ENCODE assay signal across 9 mouse cellular contexts in genomic region chr10:52234654-52234981, GRCm38 (mm10). TPM values are rescaled to one million over a fixed set of nuclear protein-coding genes. Genes with fewer than 3 reads are reported as not detected.
DNase-seq lines count a peak whose midpoint lies in the region; ATAC-seq and TF ChIP-seq lines count a peak whose summit lies in the region.
"Had no signal": no experiment of that assay in that cellular context is flagged by ENCODE, and none has a peak within 500 bp of the region (broad histone marks: within the 10 kb centered on the region; RNA-seq: fewer than 3 reads in every experiment).

No protein-coding gene starts in this region.

- H3K27me3 ChIP-seq in kidney, postnatal 0 days (ENCODE audit: insufficient read depth, low read length), result no peaks in the 10 kb centered on the region
- H3K27me3 ChIP-seq in embryonic facial prominence, embryonic 11.5 days (ENCODE audit: control insufficient read depth, insufficient read depth, low read length), result no peaks in the 10 kb centered on the region
- H3K27me3 ChIP-seq in hindbrain, postnatal 0 days (ENCODE audit: insufficient read depth, low read length), result no peaks in the 10 kb centered on the region
- no peaks in the 10 kb centered on the region for H3K27me3 ChIP-seq in midbrain, embryonic 16.5 days (ENCODE audit: control insufficient read depth, insufficient read depth, low read depth, low read length)

- H3K36me3 ChIP-seq in kidney, postnatal 0 days (ENCODE audit: insufficient read depth, low read length), result no peaks in the 10 kb centered on the region
- no peaks in the 10 kb centered on the region for H3K36me3 ChIP-seq in embryonic facial prominence, embryonic 11.5 days (replicated peaks; ENCODE audit: control insufficient read depth, insufficient read depth, low read depth, low read length)
- H3K36me3 ChIP-seq in hindbrain, postnatal 0 days (ENCODE audit: insufficient read depth, low read length), result no peaks in the 10 kb centered on the region
- H3K36me3 ChIP-seq in midbrain, embryonic 16.5 days (ENCODE audit: control insufficient read depth, insufficient read depth, low read length), result no peaks in the 10 kb centered on the region

- no peak overlapping the region for H3K27ac ChIP-seq in kidney, postnatal 0 days
- no peak overlapping the region for H3K27ac ChIP-seq in embryonic facial prominence, embryonic 11.5 days (replicated peaks; ENCODE audit: low read depth, low read length)
- no peak overlapping the region for H3K27ac ChIP-seq in hindbrain, postnatal 0 days
- H3K27ac ChIP-seq in midbrain, embryonic 16.5 days (ENCODE audit: low read length), result no peak overlapping the region

- H3K4me1 ChIP-seq in kidney, postnatal 0 days (replicated peaks; ENCODE audit: insufficient read depth, low read length), result peaks cover 18% of the 10 kb centered on the region; the same call in 1 of the 2 replicates
- H3K4me1 ChIP-seq in embryonic facial prominence, embryonic 11.5 days (ENCODE audit: control insufficient read depth, insufficient read depth, low read length), result no peaks in the 10 kb centered on the region
- H3K4me1 ChIP-seq in hindbrain, postnatal 0 days (ENCODE audit: insufficient read depth, low read length), result no peaks in the 10 kb centered on the region
- peaks cover 6% of the 10 kb centered on the region; the same call in 1 of the 2 replicates for H3K4me1 ChIP-seq in midbrain, embryonic 16.5 days (ENCODE audit: control insufficient read depth, insufficient read depth, low read length)

- ATAC-seq in kidney, postnatal 0 days (replicated peaks; ENCODE audit: low FRiP score, low read depth), result no peak
- no peak for ATAC-seq in embryonic facial prominence, embryonic 11.5 days (replicated peaks; ENCODE audit: insufficient number of reproducible peaks, low FRiP score, low TSS enrichment, low read depth)
- ATAC-seq in hindbrain, postnatal 0 days, result no peak
- no peak for ATAC-seq in midbrain, embryonic 16.5 days

- H3K4me2 ChIP-seq in kidney, postnatal 0 days (ENCODE audit: low read length), result peak overlapping the region; percentile 86
- H3K4me2 ChIP-seq in embryonic facial prominence, embryonic 11.5 days (ENCODE audit: low read depth, low read length), result peak overlapping the region; percentile 70
- peak overlapping the region; percentile 88 for H3K4me2 ChIP-seq in hindbrain, postnatal 0 days (ENCODE audit: low read depth, low read length)
- H3K4me2 ChIP-seq in midbrain, embryonic 16.5 days (ENCODE audit: low read length), result peak overlapping the region; percentile 82

- no peaks in the 10 kb centered on the region for H3K9me3 ChIP-seq in kidney, postnatal 0 days (replicated peaks; ENCODE audit: low read length)
- H3K9me3 ChIP-seq in embryonic facial prominence, embryonic 11.5 days (replicated peaks; ENCODE audit: control insufficient read depth, low read length), result no peaks in the 10 kb centered on the region
- H3K9me3 ChIP-seq in hindbrain, postnatal 0 days (ENCODE audit: low read length), result no peaks in the 10 kb centered on the region
- H3K9me3 ChIP-seq in midbrain, embryonic 16.5 days (replicated peaks; ENCODE audit: control insufficient read depth, low read length, poor library complexity, severe bottlenecking), result no peaks in the 10 kb centered on the region

- 11% methylated on average over 7 of the region's 7 CpGs for WGBS in kidney, postnatal 0 days
- 22% methylated on average over 7 of the region's 7 CpGs for WGBS in embryonic facial prominence, embryonic 11.5 days
- WGBS in hindbrain, postnatal 0 days, result 6% methylated on average over 7 of the region's 7 CpGs
- WGBS in midbrain, embryonic 16.5 days, result 12% methylated on average over 7 of the region's 7 CpGs

- no peak for DNase-seq in kidney, postnatal 0 days (ENCODE audit: low spot score)
- no peak for DNase-seq in kidney, adult 9 months
- no peak for DNase-seq in embryonic facial prominence, embryonic 11.5 days (ENCODE audit: low spot score)
- peak; percentile 8 for DNase-seq in hindbrain, postnatal 0 days (ENCODE audit: low spot score)
- no peak for DNase-seq in cerebellum, adult 9-11 months
- no peak for DNase-seq in layer of hippocampus, postnatal 25 days (ENCODE audit: extremely low spot score in 1 of 2, low spot score in 1 of 2)
- DNase-seq in kidney, postnatal 25 days, result no peak

- peak overlapping the region; percentile 85 for H3K4me3 ChIP-seq in kidney, postnatal 0 days (replicated peaks; ENCODE audit: low read depth, low read length)
- peak overlapping the region; percentile 80 for H3K4me3 ChIP-seq in embryonic facial prominence, embryonic 11.5 days (ENCODE audit: low read depth, low read length)
- H3K4me3 ChIP-seq in hindbrain, postnatal 0 days (ENCODE audit: low read length), result peak overlapping the region; percentile 92
- H3K4me3 ChIP-seq in midbrain, embryonic 16.5 days (ENCODE audit: low read depth, low read length), result peak overlapping the region; percentile 64

- TF ChIP-seq CTCF in kidney, postnatal 0 days (IDR thresholded peaks at IDR 0.05; ENCODE audit: low read depth), result no peak
- no peak for TF ChIP-seq CTCF in hindbrain, postnatal 0 days (IDR thresholded peaks at IDR 0.05; ENCODE audit: low read depth)

- H3K9ac ChIP-seq in kidney, postnatal 0 days (ENCODE audit: low read depth, low read length), result peak overlapping the region; percentile 93
- peak overlapping the region; percentile 86 for H3K9ac ChIP-seq in embryonic facial prominence, embryonic 11.5 days (replicated peaks; ENCODE audit: low read length)
- H3K9ac ChIP-seq in hindbrain, postnatal 0 days (replicated peaks; ENCODE audit: low read length), result peak overlapping the region; percentile 86
- H3K9ac ChIP-seq in midbrain, embryonic 16.5 days (ENCODE audit: low read depth, low read length), result no peak overlapping the region

RNA-seq across cellular contexts. Expression of gene Dcbld1, which starts 1.2 kb away (rescaled TPM):
- 23.2 and 23.4 TPM in 2 replicates for polyA plus RNA-seq in kidney, postnatal 0 days (2015; fragmentation: Nextera tagmentation; extraction: Ambion mirVana)
- polyA plus RNA-seq in embryonic facial prominence, embryonic 11.5 days (2014; fragmentation: Nextera tagmentation; extraction: Ambion mirVana), result 20.9 and 21.3 TPM in 2 replicates
- total RNA-seq in hindbrain, postnatal 0 days (2014; rRNA removed), result 12.2 and 14.4 TPM in 2 replicates
- polyA plus RNA-seq in hindbrain, postnatal 0 days (2015; fragmentation: Nextera tagmentation; extraction: Ambion mirVana), result 19.1 and 20.2 TPM in 2 replicates
- polyA plus RNA-seq in midbrain, embryonic 16.5 days (2015; fragmentation: Nextera tagmentation; extraction: Ambion mirVana), result 18.7 and 20.4 TPM in 2 replicates
- 1 to 10 TPM; 6.2 to 7.9 TPM for total RNA-seq in layer of hippocampus, postnatal 25 days (2021)

RNA-seq across cellular contexts. Expression of gene Ros1, which starts 39.6 kb away (rescaled TPM):
- 1.2 and 1.4 TPM in 2 replicates for polyA plus RNA-seq in kidney, postnatal 0 days (2015; fragmentation: Nextera tagmentation; extraction: Ambion mirVana)
- not detected in 2 replicates for polyA plus RNA-seq in embryonic facial prominence, embryonic 11.5 days (2014; fragmentation: Nextera tagmentation; extraction: Ambion mirVana)
- not detected in 2 replicates for total RNA-seq in hindbrain, postnatal 0 days (2014; rRNA removed)
- not detected in 2 replicates for polyA plus RNA-seq in hindbrain, postnatal 0 days (2015; fragmentation: Nextera tagmentation; extraction: Ambion mirVana)
- not detected in 2 replicates for polyA plus RNA-seq in midbrain, embryonic 16.5 days (2015; fragmentation: Nextera tagmentation; extraction: Ambion mirVana)
- not detected for total RNA-seq in layer of hippocampus, postnatal 25 days (2021)
- total RNA-seq: hematopoietic stem cell, adult 5-6 weeks had no signal
